Mouse (Mus musculus): ENCODE measurements at regions not wholly inside any gene's neighbourhood (a gene's known extent, or its start where the extent isn't known, plus 50 kb on each side); places are given as distances from the start of the nearest gene placed in this dataset.

GRCm38 (mm10) chr13:83730713-83731480, 227.1 kb downstream of the Mef2c start:
- DNase-seq (ENCODE audit: low spot score), result peak; percentile 81

DNA sequence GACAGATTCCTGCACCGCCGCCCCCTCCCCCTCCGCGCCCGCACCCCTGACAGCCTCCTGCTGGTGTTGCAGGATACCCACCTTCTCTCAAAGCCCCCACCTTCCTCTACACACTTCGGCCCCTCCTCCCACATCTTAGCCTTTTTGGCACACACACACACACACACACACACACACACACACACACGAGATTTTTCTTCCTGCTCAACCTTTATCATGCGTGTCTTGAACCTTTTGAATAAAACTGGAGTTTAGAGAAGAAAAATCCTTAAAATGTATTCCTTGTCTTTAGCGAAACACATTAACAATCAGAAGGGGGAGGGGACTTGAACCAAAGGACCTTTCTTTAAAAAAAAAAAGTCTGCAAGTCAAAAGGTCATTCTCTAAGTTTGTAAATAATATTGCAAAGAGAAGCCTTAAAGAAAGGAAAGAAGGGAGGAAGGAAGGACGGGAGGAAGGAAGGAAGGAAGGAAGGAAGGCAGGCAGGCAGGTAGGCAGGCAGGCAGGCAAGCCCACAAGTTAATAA, 227.7 kb downstream of the Mef2c start:
- DNase-seq (ENCODE audit: low spot score), result no peak

- DNase-seq (ENCODE audit: low spot score), result peak; percentile 68
Measured at GRCm38 (mm10) chr13:83732283-83733121, 228.7 kb downstream of the Mef2c start.

- no peak for DNase-seq (ENCODE audit: low spot score)
Measured at GRCm38 (mm10) chr13:83733231-83733990, 229.6 kb downstream of the Mef2c start.

DNA sequence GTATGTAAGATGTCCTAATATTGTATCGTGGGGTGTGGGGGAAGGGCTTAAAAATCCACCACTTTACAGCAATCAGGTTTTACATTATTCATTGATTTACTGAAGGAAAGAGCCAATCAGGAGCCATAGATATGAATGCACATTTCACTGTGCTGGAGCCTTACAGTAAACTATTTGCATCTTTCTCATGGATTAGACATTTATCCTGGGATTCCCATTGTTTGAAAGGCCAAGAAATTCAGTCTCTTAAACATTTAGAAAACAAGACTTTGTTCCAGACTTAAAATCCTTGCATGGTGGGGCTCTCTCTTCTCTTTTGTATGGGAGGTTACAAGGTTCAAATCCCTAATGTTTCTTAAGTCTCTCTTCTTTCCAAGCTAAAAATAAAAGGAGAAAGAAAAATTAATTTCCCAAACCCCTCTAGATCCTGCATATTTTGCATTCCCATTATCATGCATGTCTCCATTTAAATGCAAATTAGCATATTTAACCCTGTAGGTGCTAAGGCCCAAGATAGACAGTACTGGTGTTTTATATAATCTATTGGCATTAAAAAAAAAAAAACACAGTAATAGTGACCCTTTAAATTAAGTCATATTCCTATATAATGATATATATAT, 230.3 kb downstream of the Mef2c start:
- no peak for DNase-seq (ENCODE audit: low spot score)

DNA sequence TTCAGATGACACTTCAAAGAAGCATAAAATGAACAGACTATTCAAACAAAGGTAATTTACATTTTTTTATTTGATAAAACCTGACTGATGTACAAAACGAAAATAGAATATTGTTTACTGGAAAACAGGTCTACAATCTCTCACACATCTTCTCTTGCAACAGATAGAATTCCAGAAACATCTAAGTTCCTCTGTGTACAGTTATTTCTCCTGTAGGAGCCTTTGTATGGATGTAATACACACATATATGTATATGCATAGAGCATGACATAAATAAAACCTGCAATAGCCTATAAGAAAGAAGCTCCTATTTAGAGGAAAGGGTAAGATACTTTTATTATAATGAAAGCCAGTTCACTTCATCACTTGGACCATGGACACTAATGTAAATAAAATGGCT, 230.8 kb downstream of the Mef2c start:
- DNase-seq (ENCODE audit: low spot score), result no peak

GRCm38 (mm10) chr13:83735101-83735500, 231.3 kb downstream of the Mef2c start:
- no peak for DNase-seq (ENCODE audit: low spot score)

GRCm38 (mm10) chr13:83735631-83736475, 232.0 kb downstream of the Mef2c start:
- no peak for DNase-seq (ENCODE audit: low spot score)

DNA sequence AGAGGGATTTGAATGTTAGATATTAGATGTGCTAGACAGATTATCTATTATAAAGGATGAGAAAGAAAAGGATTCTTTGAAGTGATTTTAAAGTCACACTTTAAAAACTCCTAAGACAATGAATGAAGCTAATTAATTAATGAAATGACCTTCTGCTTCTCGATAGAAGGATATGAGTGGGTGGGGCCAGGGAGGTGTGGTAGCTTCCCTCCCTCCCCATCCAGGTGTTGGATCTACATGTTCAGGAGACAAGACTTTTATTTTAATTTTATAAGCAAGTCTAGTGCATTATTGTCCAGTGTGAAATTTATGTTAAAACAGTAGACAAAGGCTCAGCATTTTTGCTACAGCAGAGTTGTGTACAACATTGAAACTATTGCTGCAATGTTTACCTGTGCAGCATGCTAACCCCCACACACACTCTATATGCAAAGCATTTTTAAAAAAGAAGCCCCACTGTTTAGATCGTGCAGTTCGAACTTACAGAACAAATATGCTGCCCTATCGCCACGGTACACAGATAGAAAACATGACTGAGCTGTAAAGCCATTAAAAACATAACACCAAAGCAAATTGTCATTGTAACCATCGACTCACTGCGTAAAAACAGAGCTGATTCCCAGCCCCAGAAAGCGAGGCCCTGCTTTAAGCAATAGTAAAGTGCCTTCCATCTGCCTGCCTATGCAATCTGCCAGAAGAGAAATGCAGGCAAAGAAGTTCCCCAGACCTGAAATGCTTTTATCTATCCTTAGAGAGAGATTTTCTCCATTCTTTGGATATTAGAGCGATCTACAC, 233.4 kb downstream of the Mef2c start:
- no peak for DNase-seq (ENCODE audit: low spot score)

GRCm38 (mm10) chr13:83737826-83738527, 234.1 kb downstream of the Mef2c start:
- no peak for DNase-seq (ENCODE audit: low spot score)

DNA sequence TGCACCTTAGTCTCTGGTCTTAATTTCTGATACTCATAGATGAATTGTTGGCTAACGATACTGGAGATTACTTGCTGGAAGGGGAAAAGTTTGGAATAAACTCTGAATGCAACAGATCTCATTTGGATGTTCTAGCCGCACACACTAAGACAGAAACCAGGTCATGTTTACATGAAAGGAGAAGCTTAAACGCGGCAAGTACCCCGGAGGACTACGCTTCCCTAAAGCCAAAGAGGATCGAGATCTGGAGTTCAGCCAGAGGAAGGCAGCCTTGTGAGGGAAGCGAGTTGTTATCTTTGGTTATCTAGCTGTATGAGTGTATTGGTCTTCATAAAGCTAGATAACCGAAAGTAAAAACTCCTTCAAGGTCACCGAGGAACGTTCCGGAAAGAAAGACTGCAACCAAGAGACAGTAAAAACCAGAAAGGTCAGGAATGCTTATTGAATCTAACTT, 234.7 kb downstream of the Mef2c start:
- DNase-seq (ENCODE audit: low spot score), result no peak

DNA sequence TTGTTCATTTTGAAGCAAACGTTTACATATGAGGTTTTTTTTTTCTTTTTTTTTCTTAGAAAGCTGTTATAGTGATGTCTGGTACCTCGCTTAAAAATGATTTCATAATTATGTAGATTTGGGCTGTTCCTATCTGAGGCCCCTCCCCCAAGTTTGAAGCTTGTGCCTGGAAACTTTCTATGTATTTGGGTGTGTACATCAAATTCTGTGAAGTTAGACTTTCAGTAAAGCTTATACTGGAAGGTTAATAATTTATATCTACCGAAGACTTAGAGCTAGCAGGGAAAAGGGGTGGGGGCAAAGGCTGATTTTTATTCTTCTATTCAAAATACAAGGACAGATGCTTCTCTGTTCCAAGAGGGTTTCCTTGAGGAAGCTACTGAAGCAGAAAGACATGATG, 235.3 kb downstream of the Mef2c start:
- DNase-seq (ENCODE audit: low spot score), result no peak

DNA sequence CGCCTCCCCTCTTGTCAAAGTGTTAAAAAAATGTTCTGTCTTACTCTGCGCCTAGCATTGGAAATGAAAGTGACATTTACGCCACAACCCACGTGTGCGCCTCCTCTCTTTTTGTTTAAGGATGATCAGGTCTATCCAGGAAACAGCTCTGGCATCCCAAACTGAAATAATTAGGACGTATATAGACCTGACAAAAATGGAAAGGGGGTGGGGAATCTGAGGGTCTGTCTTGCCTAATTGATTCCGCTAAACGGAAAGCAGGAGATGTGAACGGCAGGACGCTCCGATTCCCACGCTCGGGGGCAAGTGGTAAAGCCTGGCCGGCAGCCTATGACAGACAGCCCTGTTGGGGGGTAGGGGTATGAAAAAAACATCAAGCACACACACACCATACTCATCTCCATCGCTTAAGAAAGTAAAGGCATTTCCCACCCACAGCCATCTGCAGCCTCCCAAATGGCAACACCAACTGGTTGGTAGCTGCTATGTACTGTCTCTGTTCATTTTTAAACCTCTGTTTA, 235.8 kb downstream of the Mef2c start:
- peak; percentile 86 for DNase-seq (ENCODE audit: low spot score)

GRCm38 (mm10) chr13:83740101-83740500, 236.3 kb downstream of the Mef2c start:
- DNase-seq (ENCODE audit: low spot score), result no peak

DNA sequence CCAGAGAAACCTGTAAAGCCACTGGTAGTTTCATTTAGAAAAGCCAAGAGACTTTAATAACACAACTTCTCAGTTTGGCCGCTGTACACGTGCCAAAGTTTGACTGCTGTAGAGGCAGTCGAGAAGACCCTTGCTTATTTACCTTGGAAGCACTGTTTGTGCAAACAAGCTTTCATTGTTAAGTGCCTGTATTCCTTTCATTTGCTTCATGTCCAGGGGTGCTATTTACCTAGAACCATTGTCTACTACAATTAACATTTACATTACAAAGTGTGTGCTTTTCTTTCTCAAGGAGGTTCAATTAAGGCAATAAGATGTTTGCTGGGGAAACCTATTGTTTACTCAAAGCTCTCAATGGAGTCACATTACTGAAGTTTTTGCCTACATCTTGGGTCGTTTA, 236.9 kb downstream of the Mef2c start:
- DNase-seq (ENCODE audit: low spot score), result no peak

DNA sequence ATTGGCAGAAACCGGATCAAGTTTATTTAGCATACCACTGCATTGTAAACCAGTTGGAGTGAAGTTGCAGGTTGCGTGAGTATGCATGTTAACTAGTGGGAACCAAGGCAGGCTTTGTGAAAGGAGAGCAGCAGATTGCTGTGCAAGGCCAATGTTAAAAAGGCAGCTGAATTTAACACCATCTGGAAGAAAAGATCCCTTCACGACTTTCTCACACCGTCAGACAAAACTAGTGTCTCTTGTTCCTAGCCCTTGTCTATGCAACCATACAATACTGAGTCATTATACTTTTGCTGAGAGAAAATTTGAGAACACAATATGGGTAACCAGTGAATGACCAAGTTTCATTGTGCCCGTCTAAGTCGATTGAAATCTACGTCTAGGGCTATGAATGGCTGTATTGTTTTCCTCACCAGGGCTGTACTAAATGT, 237.8 kb downstream of the Mef2c start:
- no peak for DNase-seq (ENCODE audit: low spot score)

GRCm38 (mm10) chr13:83742102-83742501, 238.3 kb downstream of the Mef2c start:
- no peak for DNase-seq (ENCODE audit: low spot score)

GRCm38 (mm10) chr13:83742546-83742945, 238.7 kb downstream of the Mef2c start:
- DNase-seq (ENCODE audit: low spot score), result no peak

- DNase-seq (ENCODE audit: low spot score), result no peak
Measured at GRCm38 (mm10) chr13:83743381-83743780, 239.5 kb downstream of the Mef2c start.
